Mouse (Mus musculus) heart, adult 9 months (tissue): ENCODE measurements around the gene Spag4.

Source experiments
- DNase-seq, 2 experiments: peaks; one replicate each; pipeline ENCODE4 v3.0.0; 2022; ENCODE audit warnings: low spot score in 2 of 2

Spag4 gene

DNA sequence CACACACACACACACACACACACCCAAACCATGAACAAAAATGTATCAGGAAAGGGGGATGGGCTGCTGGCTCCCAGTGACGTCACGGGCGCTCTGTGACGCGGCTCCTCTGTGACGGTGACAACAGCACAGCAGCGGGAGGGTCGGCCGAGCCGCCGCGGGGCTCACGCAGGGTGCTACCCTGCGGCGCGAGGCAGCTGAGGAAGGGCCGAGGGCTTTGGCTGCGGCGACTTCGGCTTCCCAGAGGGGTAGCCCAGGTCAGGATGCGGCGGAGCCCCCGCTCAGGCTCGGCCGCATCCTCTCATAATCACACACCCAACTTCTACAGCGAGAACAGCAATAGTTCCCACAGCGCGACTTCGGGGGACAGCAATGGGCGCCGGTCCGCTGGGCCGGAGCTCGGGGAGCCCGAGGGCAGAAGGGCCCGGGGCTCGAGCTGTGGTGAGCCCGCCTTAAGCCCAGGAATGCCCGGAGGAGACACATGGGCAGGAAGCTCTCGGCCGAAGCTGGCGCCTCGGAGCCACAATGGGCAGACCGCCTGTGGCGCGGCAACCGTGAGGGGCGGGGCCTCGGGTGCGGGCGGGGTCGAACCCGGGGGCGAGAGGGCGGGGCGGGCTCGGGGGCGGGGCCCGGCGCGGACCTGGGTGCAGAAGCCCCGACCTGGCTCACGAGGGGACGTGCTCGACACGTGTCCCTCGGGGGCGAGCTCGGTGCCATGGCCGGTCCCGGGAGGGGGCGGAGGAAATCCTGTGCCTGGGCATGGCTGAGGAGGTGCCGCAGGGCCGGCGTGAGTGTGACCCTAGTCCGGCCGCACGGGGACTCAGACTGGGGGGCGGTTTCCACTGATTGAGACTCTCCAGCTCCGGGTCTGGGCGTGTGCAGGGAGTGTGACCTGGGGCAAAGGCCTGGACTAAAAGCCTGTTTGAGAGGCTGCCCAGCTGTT lies at the start of gene Spag4:
Gene Spag4 (plus strand): TSS at position 77 of the 943 bp plus-strand sequence.
- peak; percentile 51 to 59 for DNase-seq

DNA sequence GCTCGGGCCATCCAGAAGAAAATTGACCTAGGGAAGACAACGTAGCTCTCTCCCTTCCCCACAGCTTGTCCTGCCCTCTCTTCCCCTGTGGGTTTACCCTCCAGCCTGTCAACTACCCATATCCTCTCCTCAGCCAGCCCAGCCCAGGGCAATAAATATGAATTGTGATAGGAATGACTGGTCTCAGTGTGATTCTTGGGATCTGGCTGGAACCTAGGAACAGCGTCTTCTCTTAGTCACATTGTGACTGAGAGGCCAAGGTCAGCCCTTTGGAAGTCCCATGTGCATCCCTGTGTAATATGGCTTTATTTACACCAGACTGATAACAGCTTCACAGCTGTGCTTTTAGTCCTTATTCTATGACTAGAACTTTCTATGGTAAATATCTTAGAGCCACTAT lies 46.9 kb upstream of the Spag4 start:
- no peak for DNase-seq

DNA sequence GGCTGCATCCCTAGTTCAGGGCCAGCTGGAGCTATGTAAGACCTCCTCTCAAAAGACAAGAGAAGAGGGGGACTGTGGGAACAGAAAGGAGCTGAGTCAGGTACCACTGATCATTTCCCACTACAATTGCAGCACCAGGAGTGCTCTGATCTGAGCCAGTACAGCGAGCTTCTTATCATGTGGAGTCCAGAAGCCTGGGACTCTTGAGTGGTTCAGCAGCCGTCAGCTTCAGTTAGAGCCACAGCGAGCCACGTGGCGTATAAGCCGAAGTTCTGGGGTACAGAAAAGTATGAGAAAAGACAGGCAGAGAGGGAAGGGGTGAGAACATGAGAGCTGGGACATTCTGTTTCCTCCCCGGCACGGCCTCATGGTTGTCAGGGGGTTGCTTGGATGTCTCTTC lies 43.8 kb upstream of the Spag4 start:
- no peak for DNase-seq

DNA sequence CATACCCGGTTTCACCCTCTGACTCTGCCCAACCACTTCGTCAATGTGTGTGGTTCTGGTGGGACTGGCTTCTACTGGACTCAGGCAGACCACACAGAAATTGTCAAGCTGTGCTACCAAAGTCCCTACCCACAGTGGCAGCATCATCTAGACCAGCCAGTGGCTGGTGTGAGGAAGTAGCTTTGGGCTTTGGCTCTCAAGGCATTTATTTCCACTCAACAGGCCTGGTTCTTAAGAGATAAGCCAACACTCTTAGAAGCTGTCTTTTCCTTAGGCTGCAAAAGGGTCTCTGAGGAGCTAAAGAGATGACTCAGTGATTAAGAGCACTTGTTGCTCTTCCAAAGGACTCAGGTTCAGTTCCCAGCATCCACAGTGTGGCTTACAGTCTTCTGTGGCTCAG lies 43.2 kb upstream of the Spag4 start:
- DNase-seq: no peak

DNA sequence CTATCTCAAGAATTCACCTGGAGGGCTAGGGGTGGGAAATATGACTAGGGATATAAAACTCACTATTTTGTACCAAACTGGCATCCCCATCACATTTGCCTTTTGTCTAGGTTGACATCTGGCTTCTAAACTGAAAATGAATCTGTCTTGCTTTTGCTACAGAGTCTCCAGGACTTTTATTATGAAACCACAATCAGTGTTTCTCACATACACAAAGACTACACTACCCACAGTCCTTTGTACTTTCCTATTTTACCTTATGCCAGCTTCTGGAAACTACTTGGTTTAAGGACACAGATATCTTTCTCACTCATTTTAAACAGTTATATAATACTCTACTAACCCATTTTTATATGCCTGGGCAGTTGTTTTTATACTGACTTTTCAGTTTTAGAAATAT lies 39.5 kb upstream of the Spag4 start:
- DNase-seq: no peak

DNA sequence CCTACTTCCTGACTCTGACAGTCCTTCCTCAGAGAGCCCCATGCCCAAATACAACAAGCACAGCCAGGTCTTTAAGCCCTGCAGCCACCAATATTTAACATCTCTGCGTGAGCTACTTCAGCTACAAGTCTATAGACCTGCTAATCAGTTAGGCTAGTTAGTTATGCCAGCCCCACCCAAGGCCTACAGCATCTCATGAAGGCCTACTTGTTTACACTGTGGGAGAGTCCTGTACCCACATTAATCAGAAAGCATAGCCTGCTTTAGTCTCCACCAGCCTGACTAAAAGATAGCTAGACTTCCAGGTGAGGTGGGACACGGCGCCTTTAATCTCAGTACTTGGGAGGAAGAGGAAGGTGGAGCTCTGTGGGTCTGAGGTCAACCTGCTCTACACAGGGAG lies 25.6 kb upstream of the Spag4 start:
- no peak for DNase-seq

DNA sequence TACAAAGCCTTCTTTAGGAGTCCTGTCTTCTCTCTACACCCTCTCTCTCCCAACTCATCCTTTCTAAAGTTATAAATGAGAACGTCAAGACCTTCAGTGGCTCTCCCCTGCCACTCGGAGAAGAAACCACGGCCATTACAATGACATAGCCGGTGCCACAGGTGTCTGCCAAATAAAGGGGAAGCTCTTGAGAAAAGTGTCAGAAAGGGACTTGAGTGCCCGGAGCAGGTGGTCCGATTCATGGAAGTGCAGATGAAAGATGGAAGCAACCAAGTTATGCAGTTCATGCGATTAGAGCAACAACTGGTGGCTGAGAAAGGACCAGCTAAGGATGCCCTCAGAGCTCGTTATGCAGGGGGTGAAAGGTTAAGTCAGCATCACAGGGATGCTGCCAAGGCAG lies 22.1 kb upstream of the Spag4 start:
- DNase-seq: no peak

DNA sequence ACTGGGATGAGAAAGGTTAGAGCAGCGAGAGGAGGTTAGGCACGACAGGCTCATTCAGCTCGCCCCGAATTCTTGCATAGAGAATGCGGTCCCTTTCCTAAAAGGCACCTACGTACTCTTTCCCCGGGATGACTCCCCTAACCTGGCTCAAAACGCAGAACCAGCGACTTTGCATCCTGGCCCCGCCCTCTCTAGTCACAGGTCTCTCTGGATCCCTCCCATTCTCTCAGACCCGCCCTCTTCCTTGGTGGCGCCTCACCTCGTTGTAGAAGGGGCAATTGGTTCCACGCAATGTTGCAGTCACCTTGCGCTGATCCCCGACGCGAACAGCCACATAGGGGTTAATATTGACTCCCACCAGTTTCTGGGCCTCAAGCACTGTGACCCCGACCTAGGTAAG lies 17.0 kb upstream of the Spag4 start:
- DNase-seq: no peak

DNA sequence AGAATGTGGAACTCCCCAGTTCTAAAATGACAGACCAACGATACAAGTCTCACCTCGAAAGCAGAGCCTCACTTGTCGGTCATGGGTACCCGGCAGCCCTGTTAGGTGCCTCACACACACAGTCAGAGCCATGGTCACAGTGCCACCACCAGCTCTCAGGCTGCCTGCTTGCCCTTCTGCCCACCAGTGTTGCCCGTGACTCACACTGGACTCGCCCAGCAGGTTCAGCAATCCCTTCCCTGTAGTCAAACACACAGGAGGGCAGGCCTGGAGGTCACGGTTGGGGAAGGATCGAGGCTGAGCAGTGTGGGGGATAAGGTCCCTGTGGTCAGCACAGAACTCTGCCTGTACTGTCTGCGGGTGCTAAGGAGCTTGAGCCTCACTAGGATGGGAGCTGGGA lies 12.2 kb upstream of the Spag4 start, which contains the start of gene Fer1l4:
Gene Fer1l4 (minus strand): TSS at position 132 of the 400 bp plus-strand sequence.
- DNase-seq: no peak

DNA sequence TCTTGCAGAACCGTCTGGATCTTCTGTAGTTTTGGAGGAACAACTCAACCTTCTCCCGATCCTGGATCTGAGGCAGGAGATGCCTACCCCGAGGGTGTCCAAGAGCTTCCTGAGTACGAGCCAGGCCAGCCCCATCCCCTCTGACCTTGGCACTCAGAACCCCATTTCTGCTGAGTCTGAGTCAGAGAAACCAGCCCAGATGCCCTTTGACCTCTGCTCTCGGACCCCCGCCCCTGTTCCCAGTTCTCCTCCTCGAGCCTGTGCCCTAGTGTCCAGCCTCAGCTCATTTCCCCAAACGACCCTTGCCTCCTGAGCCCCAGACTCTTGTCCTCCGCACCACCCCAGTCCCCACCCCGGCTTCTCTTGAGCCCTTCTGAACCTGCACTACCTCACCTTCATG lies 1.2 kb downstream of the Spag4 start:
- no peak for DNase-seq

DNA sequence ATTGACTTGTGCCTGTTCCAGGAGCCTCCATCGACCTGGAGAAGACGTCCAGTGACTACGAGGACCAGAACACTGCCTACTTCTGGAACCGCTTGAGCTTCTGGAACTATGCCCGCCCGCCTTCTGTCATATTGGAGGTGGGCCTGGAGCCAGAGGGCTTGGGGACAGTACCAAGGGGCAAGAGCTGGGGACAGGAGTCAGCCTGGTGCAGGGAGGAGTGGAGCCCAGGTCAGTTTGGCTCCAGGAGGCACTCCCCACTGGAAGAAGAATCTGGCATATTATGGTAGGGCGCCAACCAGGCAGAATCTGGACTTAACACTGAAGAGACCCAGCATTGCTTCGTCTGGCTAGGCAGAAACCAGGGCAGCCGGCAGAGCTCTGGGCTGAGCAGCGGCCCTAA lies 2.9 kb downstream of the Spag4 start:
- DNase-seq: no peak

DNA sequence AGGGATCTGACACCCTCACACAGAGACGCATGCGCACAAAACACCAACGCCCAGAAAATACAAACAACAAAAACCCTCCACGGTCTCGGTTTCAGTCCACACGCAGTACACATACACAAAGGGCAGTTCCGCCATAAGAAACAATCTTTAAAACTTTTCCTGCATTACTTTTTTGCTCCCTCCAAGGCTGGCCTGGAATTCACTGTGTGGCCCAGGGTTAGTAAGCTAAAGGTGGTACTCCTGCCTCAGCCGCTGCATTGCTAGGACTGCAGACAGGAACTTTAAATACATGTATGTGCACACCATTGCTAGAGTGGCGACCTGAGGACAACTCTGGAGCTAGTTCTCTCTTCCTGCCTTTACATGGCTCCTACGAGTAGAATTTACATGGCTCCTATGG lies 6.3 kb downstream of the Spag4 start:
- DNase-seq: no peak

DNA sequence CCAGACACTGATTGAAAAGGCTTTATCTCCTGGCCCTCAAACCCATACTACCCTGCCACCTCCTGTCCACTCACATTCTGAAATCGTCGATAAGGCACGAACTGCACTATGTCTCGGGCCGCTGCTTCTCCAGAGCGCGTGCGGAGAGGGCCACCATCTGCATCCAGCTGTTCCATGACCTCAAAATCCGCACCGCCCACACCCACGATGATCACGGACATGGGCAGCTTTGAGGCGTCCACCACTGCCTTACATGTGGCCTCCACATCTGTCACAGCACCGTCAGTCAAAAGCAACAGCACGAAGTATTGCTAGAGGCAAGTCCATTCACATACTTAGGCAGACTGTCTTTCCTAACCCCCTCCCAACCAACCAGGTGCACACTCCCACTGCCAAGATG lies 8.8 kb downstream of the Spag4 start:
- peak in 1 of 2 experiments; percentile 42 for DNase-seq

DNA sequence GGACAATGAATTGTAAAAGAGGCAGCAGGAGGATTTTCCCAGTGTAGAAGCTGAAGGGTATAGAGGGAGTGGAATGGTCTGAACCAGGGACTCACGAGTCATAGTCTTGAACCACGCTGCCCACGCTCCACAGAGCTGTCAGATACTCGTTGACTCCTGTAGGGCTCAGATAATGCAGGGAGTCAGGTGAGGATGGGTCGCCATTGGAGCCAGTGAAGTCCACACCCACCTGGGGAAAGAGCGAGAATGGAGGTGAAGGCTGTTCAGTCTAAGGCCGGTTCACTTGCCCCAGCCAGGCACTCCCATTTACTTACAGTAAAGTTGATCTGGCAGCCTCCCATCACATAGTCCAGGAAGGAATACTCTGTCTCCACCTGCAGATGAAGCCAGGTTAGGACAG lies 12.5 kb downstream of the Spag4 start:
- DNase-seq: no peak

DNA sequence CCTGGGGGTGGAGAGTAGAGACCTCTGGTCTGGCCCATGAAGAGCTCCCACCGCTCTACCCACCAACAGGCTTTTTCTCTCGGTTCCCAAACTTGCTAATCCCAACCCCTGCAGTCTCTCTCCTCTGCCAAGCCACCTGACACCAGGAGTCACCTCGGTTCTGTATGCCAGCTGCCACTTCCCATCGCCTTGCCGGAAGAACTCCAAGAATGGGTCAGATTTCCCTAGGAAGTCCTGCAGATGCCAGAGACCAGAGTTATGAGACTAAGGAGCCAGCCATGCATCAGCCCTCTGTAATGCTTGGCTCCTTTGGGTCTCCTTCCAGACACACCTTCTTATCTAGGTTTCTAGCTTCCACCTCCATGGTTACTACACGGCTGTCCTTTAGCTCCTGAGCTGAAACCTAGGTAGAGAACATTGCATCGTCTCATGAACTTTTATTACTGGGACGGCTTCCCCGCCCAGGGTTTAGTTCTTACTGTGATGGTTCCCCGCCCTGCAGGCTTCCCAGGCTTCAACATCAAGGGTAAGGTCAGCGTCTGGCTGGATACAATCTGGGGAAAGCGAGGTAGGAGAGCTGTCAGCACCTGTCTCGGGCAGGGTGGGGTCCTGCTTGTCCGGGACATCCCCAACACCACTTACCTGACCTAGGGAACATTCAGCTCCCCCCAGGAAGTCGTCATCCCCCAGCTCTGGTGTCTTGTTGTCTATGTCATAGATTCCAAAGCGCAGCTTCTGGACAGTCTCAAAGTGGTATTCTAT lies 13.6 kb downstream of the Spag4 start:
- DNase-seq: no peak

DNA sequence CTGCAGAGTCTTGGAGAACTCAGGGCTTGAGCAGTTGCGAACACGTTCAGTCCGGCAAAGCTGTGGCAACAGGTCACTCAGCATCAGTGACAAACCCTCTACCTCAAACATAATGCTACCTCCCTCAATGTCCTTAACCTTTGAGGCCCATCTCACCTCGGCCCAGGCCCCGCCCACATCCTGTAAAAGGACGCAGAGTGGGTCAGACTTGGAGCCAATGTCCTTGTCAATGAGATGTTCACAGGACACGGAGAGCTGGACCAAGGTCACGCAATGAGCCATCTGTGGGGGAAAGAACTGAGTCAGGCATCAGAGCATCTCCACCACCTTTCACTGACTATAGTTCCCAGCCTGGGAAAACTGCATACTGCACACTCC lies 14.2 kb downstream of the Spag4 start:
- DNase-seq: no peak

DNA sequence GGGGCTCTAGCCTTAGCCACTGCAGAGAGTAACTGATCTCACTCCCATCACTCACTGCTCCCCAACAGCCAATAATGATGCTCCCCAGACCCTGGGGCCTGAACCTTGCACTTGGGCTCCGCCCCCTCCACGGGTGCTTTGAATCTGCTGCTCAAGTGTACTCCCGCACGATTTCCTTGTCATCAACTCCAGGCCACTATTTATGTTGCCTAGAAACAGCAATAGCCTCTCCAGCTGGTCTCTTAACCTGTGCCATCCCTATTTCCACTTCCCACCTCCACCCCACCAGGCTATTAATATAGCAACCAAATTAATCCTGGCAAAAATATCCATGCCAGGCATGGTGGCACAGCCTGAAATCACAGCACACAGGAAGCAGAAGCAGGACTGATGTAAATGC lies 14.7 kb downstream of the Spag4 start:
- peak in 1 of 2 experiments; percentile 28 for DNase-seq

DNA sequence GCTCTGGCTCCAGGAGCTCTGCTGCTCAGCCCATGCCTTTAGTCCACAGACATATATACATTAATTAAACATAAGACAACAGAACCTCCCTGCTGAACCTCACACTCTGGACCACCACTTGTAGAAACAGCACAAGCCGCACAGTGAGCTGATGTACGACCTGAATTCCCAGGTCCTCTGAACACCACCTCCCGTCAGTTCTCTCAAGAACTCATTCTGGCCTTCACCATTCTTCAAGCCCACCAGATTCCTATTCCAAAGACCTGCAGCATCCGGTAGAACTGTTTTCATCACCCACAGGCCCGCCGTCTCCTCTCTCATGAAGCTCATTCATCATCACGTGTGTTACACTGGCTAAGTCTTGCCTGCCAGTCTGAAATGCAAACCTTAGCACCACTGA lies 15.4 kb downstream of the Spag4 start:
- DNase-seq: no peak

DNA sequence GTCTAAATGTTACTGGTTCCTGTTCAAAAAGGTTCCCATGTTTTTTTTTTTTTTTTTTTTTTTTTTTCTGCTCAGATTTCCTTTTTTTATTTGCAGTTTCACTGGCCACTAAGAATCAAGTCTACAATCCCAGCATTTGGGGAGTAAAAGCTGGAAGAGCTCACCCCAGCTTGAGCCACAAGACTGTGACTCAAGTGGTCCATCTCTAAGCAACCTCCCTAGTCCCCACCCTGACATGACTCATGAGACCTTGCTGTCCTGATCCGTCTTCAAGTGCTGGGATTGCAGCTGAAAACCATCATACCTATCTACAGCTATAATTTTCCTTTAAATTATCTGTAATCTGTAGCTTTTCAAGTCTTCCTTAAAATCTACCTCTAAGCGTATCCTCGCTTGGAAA lies 19.6 kb downstream of the Spag4 start:
- no peak for DNase-seq

DNA sequence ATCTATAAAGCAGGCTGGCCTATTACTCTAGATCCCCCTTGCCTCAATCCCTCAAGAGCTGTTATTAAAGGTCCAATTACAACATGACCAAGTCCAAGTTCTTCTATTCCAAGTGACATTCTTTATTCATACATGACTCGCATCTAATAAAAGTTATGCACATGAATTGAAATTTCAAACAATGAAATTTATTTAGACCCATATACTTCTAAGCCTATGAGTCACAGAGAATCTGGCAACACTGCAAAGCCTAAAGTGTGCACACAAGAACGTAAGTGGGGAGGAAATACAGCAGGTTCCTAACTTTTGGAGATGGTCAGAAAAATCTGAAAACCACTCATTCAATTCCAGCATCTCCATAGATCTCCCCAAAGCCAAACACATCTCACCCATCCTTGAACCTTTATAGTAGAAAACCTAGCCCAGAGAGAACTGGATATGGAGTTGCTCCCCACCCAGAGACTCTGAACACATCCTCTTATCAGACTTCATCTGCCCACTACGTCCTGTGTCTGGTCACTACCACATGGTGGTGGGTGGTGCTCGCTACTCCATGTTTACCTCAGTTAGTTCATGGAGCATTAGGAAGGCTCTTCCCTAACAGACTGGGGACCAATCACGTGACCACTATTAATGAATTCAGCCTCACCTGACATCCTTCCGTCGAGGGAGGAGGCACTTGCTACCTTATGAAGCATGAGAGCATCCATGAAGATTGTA lies 22.6 kb downstream of the Spag4 start:
- no peak for DNase-seq

DNA sequence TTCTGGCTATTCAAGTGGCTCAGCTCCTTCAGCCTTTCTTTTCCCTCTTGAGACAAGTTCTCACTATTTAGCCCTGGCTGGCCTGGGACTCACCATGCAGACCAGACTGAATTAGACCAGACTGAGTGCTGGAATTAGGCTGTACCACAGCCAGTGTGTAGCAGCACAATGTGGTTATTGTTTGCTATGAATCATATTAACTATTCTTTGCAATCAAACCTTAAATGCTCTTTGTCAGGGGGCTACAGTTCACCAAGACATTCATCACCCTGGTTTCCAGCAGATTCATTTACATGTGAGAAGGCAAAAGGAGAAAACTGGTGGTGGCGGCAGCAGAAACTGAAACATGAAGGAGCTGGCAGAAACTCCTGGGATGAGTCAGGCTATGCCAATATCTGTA lies 24.8 kb downstream of the Spag4 start:
- DNase-seq: no peak

DNA sequence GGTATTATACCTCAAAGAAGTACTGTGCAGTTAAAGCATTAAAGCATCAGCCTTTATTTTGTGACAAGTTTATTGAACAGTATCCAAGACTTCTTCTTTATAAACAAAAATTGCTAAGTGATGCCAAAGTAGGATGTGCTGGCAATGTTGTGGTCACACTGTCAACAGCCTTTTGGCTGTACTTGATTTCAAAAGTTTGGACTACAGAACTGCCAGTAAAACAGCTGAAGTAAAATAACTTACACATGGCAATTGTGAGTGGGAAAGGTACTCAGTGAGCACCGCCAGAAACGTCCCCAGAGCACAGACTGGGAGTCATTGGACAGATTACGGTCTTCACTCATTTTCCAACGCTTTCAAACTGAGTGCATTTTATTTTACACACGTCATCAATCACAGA lies 27.0 kb downstream of the Spag4 start:
- DNase-seq: no peak
